Mouse (Mus musculus) small intestine, adult 2 months (tissue): Measurements from ENCODE around the gene 1810055G02Rik.
A peak's percentile ranks its signal among the peaks of the same experiment; 100 is the strongest.

Source experiments
- CTCF ChIP-seq: fragments of 200-500 bp; IDR thresholded peaks from 2 replicates; pipeline ENCODE4 v1.5.1; 2012; ENCODE audit warnings: low read depth, mild to moderate bottlenecking, control low read depth, inconsistent platforms, low read length, moderate library complexity, mixed read lengths; ENCODE audit not compliant: insufficient replicate concordance, insufficient read length; ENCODE audit errors: extremely low read depth
- POLR2A ChIP-seq: fragments of 200-500 bp; IDR thresholded peaks from 2 replicates; pipeline ENCODE4 v1.6.1; 2012; ENCODE audit warnings: low read depth, mild to moderate bottlenecking, control low read depth, inconsistent platforms, low read length, moderate library complexity

DNA sequence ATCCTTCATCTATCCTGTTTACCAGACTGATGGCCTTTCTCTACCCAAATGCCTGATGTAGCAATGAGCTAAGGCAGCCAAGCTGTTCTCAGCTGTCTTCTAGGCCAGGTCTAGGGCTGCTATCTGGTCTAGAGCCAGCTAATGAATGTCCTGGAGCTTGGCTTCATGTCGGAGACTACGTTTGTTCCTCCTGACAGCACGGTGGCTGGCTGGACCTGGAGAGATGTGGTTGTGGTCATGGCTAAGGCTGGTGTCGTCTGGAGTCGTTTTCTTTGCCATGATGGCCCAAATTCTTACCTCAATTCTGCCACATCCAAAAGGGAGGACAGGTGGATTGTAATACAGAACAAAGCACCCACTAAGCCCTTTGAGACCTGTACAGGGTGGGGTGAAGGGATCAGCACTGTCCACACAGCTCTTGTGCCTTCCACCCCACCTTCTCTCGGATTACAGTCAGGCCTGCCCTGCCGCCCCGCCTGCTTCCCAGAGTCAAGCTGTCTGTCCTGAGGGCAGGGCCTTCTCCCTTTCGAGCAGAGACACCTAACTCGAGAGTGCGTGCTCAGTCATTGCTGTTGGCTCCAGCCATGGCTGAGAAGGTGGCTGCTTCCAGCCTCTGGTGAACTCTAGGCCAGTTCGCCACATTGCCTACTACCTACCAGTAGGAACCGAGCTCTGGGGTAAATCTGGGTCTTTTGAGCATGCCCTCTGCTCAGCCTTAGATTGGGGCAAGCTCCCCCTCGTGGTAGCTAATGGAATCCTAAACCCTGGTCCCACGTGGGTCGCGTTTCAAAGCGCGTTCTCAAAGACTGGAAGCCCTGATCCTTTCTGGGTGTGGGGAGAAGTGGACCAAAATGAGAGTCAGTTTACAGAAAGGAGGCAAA, 10.6 kb downstream of the 1810055G02Rik start:
- TF ChIP-seq CTCF = peak; percentile 62; the same call in 1 of the 2 replicates
- TF ChIP-seq POLR2A = no peak
